Mouse (Mus musculus): ENCODE results near the gene Arrdc1. TPM values are rescaled to one million over a fixed set of nuclear protein-coding genes. Genes with fewer than 3 reads are reported as not detected.

The Arrdc1 gene
- polyA plus RNA-seq, 1 experiment from 2014 or later: 11.9 TPM

GRCm38 (mm10) chr2:24934441-24934963 lies 550 bp downstream of the Arrdc1 start:
- WGBS: 7% methylated on average over 19 of the region's 19 CpGs
- peaks cover 0 to 7% of the 10 kb centered on the region in 2 experiments; a peak in 2 of 4 replicates for H3K4me1 ChIP-seq (ENCODE audit: control insufficient read depth in 2 of 2, insufficient read depth in 2 of 2, low read length in 2 of 2)
- no peaks in the 10 kb centered on the region for H3K9me3 ChIP-seq (ENCODE audit: control insufficient read depth, low read length)
- peak overlapping the region; percentile 51 to 77 for H3K4me3 ChIP-seq (ENCODE audit: control insufficient read depth in 1 of 2, insufficient read depth in 1 of 2, low read depth in 1 of 2, low read length in 2 of 2)
- H3K36me3 ChIP-seq (ENCODE audit: control insufficient read depth, insufficient read depth, low read length): no peaks in the 10 kb centered on the region
- H3K4me2 ChIP-seq (ENCODE audit: low read length): peak overlapping the region; percentile 99
- no peak overlapping the region; a peak in 1 of 4 replicates for H3K27ac ChIP-seq (replicated peaks in 1 of 2; ENCODE audit: control insufficient read depth in 1 of 2, insufficient read depth in 1 of 2, low read depth in 2 of 2, low read length in 2 of 2)
- no peaks in the 10 kb centered on the region for H3K27me3 ChIP-seq (ENCODE audit: control insufficient read depth, insufficient read depth, low read length)
- ATAC-seq (ENCODE audit: insufficient number of reproducible peaks, insufficient read depth, low FRiP score, low read depth): peak; percentile 45
- H3K9ac ChIP-seq (ENCODE audit: low read length): peak overlapping the region; percentile 84

GRCm38 (mm10) chr2:24929593-24929992 lies 5.5 kb downstream of the Arrdc1 start:
- Histone ChIP-seq H3K27ac (replicated peaks in 1 of 2; ENCODE audit: control insufficient read depth in 1 of 2, insufficient read depth in 1 of 2, low read depth in 2 of 2, low read length in 2 of 2) (no peak overlapping the region), H3K36me3 (ENCODE audit: control insufficient read depth, insufficient read depth, low read length) (peaks cover 6% of the 10 kb centered on the region; the same call in 1 of the 2 replicates), H3K9ac (ENCODE audit: low read length) (no peak overlapping the region), H3K4me3 (ENCODE audit: control insufficient read depth in 1 of 2, insufficient read depth in 1 of 2, low read depth in 1 of 2, low read length in 2 of 2) (no peak overlapping the region), H3K4me2 (ENCODE audit: low read length) (no peak overlapping the region), H3K27me3 (ENCODE audit: control insufficient read depth, insufficient read depth, low read length) (no peaks in the 10 kb centered on the region), H3K4me1 (ENCODE audit: control insufficient read depth in 2 of 2, insufficient read depth in 2 of 2, low read length in 2 of 2) (peaks cover 0 to 11% of the 10 kb centered on the region in 2 experiments; a peak in 3 of 4 replicates), H3K9me3 (ENCODE audit: control insufficient read depth, low read length) (no peaks in the 10 kb centered on the region)
- WGBS: 86% methylated on average over 5 of the region's 5 CpGs
- no peak for ATAC-seq (ENCODE audit: insufficient number of reproducible peaks, insufficient read depth, low FRiP score, low read depth)

- Histone ChIP-seq H3K4me3 (ENCODE audit: control insufficient read depth in 1 of 2, insufficient read depth in 1 of 2, low read depth in 1 of 2, low read length in 2 of 2) (no peak overlapping the region), H3K36me3 (ENCODE audit: control insufficient read depth, insufficient read depth, low read length) (peaks cover 6% of the 10 kb centered on the region; the same call in 1 of the 2 replicates), H3K9ac (ENCODE audit: low read length) (no peak overlapping the region), H3K4me2 (ENCODE audit: low read length) (no peak overlapping the region), H3K27me3 (ENCODE audit: control insufficient read depth, insufficient read depth, low read length) (no peaks in the 10 kb centered on the region), H3K4me1 (ENCODE audit: control insufficient read depth in 2 of 2, insufficient read depth in 2 of 2, low read length in 2 of 2) (peaks cover 0 to 6% of the 10 kb centered on the region in 2 experiments; a peak in 3 of 4 replicates), H3K27ac (replicated peaks in 1 of 2; ENCODE audit: control insufficient read depth in 1 of 2, insufficient read depth in 1 of 2, low read depth in 2 of 2, low read length in 2 of 2) (no peak overlapping the region), H3K9me3 (ENCODE audit: control insufficient read depth, low read length) (no peaks in the 10 kb centered on the region)
- WGBS: 52% methylated on average over 2 of the region's 2 CpGs
- no peak for ATAC-seq (ENCODE audit: insufficient number of reproducible peaks, insufficient read depth, low FRiP score, low read depth)
Measured at GRCm38 (mm10) chr2:24929119-24929518, 5.9 kb downstream of the Arrdc1 start.

GRCm38 (mm10) chr2:24927810-24928479 lies 7.1 kb downstream of the Arrdc1 start:
- WGBS: 62% methylated on average over 4 of the region's 4 CpGs
- no peak for ATAC-seq (ENCODE audit: insufficient number of reproducible peaks, insufficient read depth, low FRiP score, low read depth)
- Histone ChIP-seq H3K4me1 (ENCODE audit: control insufficient read depth in 2 of 2, insufficient read depth in 2 of 2, low read length in 2 of 2) (peaks cover 0 to 5% of the 10 kb centered on the region in 2 experiments; a peak in 2 of 4 replicates), H3K4me2 (ENCODE audit: low read length) (no peak overlapping the region), H3K27me3 (ENCODE audit: control insufficient read depth, insufficient read depth, low read length) (no peaks in the 10 kb centered on the region), H3K9ac (ENCODE audit: low read length) (no peak overlapping the region), H3K9me3 (ENCODE audit: control insufficient read depth, low read length) (no peaks in the 10 kb centered on the region), H3K36me3 (ENCODE audit: control insufficient read depth, insufficient read depth, low read length) (peaks cover 6% of the 10 kb centered on the region; the same call in 1 of the 2 replicates), H3K4me3 (ENCODE audit: control insufficient read depth in 1 of 2, insufficient read depth in 1 of 2, low read depth in 1 of 2, low read length in 2 of 2) (no peak overlapping the region), H3K27ac (replicated peaks in 1 of 2; ENCODE audit: control insufficient read depth in 1 of 2, insufficient read depth in 1 of 2, low read depth in 2 of 2, low read length in 2 of 2) (no peak overlapping the region; a peak in 1 of 4 replicates)

GRCm38 (mm10) chr2:24926965-24927358 lies 8.1 kb downstream of the Arrdc1 start:
- Histone ChIP-seq H3K27ac (replicated peaks in 1 of 2; ENCODE audit: control insufficient read depth in 1 of 2, insufficient read depth in 1 of 2, low read depth in 2 of 2, low read length in 2 of 2) (no peak overlapping the region), H3K4me3 (ENCODE audit: control insufficient read depth in 1 of 2, insufficient read depth in 1 of 2, low read depth in 1 of 2, low read length in 2 of 2) (no peak overlapping the region), H3K9ac (ENCODE audit: low read length) (no peak overlapping the region), H3K4me2 (ENCODE audit: low read length) (no peak overlapping the region), H3K36me3 (ENCODE audit: control insufficient read depth, insufficient read depth, low read length) (peaks cover 6% of the 10 kb centered on the region; the same call in 1 of the 2 replicates), H3K27me3 (ENCODE audit: control insufficient read depth, insufficient read depth, low read length) (no peaks in the 10 kb centered on the region), H3K4me1 (ENCODE audit: control insufficient read depth in 2 of 2, insufficient read depth in 2 of 2, low read length in 2 of 2) (peaks cover 0 to 5% of the 10 kb centered on the region in 2 experiments; a peak in 2 of 4 replicates), H3K9me3 (ENCODE audit: control insufficient read depth, low read length) (no peaks in the 10 kb centered on the region)
- 62% methylated on average over 7 of the region's 7 CpGs for whole genome bisulfite sequencing
- no peak for ATAC-seq (ENCODE audit: insufficient number of reproducible peaks, insufficient read depth, low FRiP score, low read depth)

GRCm38 (mm10) chr2:24926345-24926964 lies 8.6 kb downstream of the Arrdc1 start:
- H3K9ac ChIP-seq (ENCODE audit: low read length): no peak overlapping the region
- no peaks in the 10 kb centered on the region for H3K9me3 ChIP-seq (ENCODE audit: control insufficient read depth, low read length)
- H3K4me3 ChIP-seq (ENCODE audit: control insufficient read depth in 1 of 2, insufficient read depth in 1 of 2, low read depth in 1 of 2, low read length in 2 of 2): no peak overlapping the region
- H3K27ac ChIP-seq (replicated peaks in 1 of 2; ENCODE audit: control insufficient read depth in 1 of 2, insufficient read depth in 1 of 2, low read depth in 2 of 2, low read length in 2 of 2): no peak overlapping the region
- no peaks in the 10 kb centered on the region for H3K27me3 ChIP-seq (ENCODE audit: control insufficient read depth, insufficient read depth, low read length)
- no peak for ATAC-seq (ENCODE audit: insufficient number of reproducible peaks, insufficient read depth, low FRiP score, low read depth)
- WGBS: 73% methylated on average over 9 of the region's 9 CpGs
- peaks cover 6% of the 10 kb centered on the region; the same call in 1 of the 2 replicates for H3K36me3 ChIP-seq (ENCODE audit: control insufficient read depth, insufficient read depth, low read length)
- peaks cover 0 to 5% of the 10 kb centered on the region in 2 experiments; a peak in 2 of 4 replicates for H3K4me1 ChIP-seq (ENCODE audit: control insufficient read depth in 2 of 2, insufficient read depth in 2 of 2, low read length in 2 of 2)
- H3K4me2 ChIP-seq (ENCODE audit: low read length): no peak overlapping the region

- H3K27me3 ChIP-seq (ENCODE audit: control insufficient read depth, insufficient read depth, low read length): no peaks in the 10 kb centered on the region
- H3K27ac ChIP-seq (replicated peaks in 1 of 2; ENCODE audit: control insufficient read depth in 1 of 2, insufficient read depth in 1 of 2, low read depth in 2 of 2, low read length in 2 of 2): no peak overlapping the region
- no peak overlapping the region for H3K4me2 ChIP-seq (ENCODE audit: low read length)
- H3K4me3 ChIP-seq (ENCODE audit: control insufficient read depth in 1 of 2, insufficient read depth in 1 of 2, low read depth in 1 of 2, low read length in 2 of 2): no peak overlapping the region
- WGBS: 78% methylated on average over 8 of the region's 8 CpGs
- no peaks in the 10 kb centered on the region for H3K9me3 ChIP-seq (ENCODE audit: control insufficient read depth, low read length)
- peaks cover 6% of the 10 kb centered on the region; the same call in 1 of the 2 replicates for H3K36me3 ChIP-seq (ENCODE audit: control insufficient read depth, insufficient read depth, low read length)
- peaks cover 0 to 5% of the 10 kb centered on the region in 2 experiments; a peak in 2 of 4 replicates for H3K4me1 ChIP-seq (ENCODE audit: control insufficient read depth in 2 of 2, insufficient read depth in 2 of 2, low read length in 2 of 2)
- no peak overlapping the region for H3K9ac ChIP-seq (ENCODE audit: low read length)
- ATAC-seq (ENCODE audit: insufficient number of reproducible peaks, insufficient read depth, low FRiP score, low read depth): no peak
Measured at GRCm38 (mm10) chr2:24925284-24925683, 9.8 kb downstream of the Arrdc1 start.
